Mouse (Mus musculus) G1E (cell line): ENCODE measurements around the gene Eml1.

ENCODE experiments used
- CTCF ChIP-seq: IDR thresholded peaks from 2 replicates; pipeline ENCODE4 v1.5.1; 2012; ENCODE audit warnings: low read depth, low read length, inconsistent platforms, mixed read lengths
- GATA1 ChIP-seq: IDR thresholded peaks from 2 replicates; pipeline ENCODE4 v1.6.1; 2012; ENCODE audit warnings: borderline replicate concordance, low read length, inconsistent platforms, mixed read lengths
- GATA2 ChIP-seq: IDR thresholded peaks from 2 replicates; pipeline ENCODE4 v1.6.1; 2012; ENCODE audit warnings: low read depth, low read length, inconsistent platforms, borderline replicate concordance
- POLR2AphosphoS5 ChIP-seq: IDR thresholded peaks from 2 replicates; pipeline ENCODE4 v1.6.1; 2012; ENCODE audit warnings: low read depth, low read length, inconsistent platforms; ENCODE audit not compliant: insufficient replicate concordance
- TAL1 ChIP-seq: conservative IDR thresholded peaks from 2 replicates; pipeline ENCODE4 v1.6.1; 2012; ENCODE audit warnings: low read depth, low read length, inconsistent platforms, mixed read lengths

GRCm38 (mm10) chr12:108422858-108423631, 52.3 kb downstream of the Eml1 start:
- TF ChIP-seq CTCF (no peak), GATA2 (no peak), POLR2AphosphoS5 (no peak), GATA1 (no peak), TAL1 (no peak)
